Mouse (Mus musculus) macrophage (primary cell): ENCODE measurements around the gene Ldlrad2. TPM values are rescaled to one million over a fixed set of nuclear protein-coding genes. Genes with fewer than 3 reads are reported as not detected.

Experiments used
- H3K27ac ChIP-seq: fragments of 350-480 bp; formaldehyde crosslinking; 2 replicates; pipeline ENCODE4 v1.9.0; 2021
- H3K36me3 ChIP-seq: fragments of 350-480 bp; formaldehyde crosslinking; 2 replicates; pipeline ENCODE4 v1.9.0; 2021; ENCODE audit errors: inconsistent target
- H3K4me3 ChIP-seq: fragments of 350-480 bp; formaldehyde crosslinking; 2 replicates; pipeline ENCODE4 v1.9.0; 2021; ENCODE audit errors: inconsistent target
- H3K79me2 ChIP-seq: fragments of 350-480 bp; formaldehyde crosslinking; 2 replicates; pipeline ENCODE4 v1.9.0; 2021; ENCODE audit errors: inconsistent target
- WGBS: methylation state at CpG from one replicate; pipeline ENCODE4 v1.1.7; 2026; ENCODE audit warnings: inconsistent platforms; ENCODE audit not compliant: missing documents; 5-methylcytosine and 5-hydroxymethylcytosine counted together
- polyA plus RNA-seq: library from polyadenylated mRNA; stranded (reverse); fragments of 250-400 nt; gene quantifications from 3 replicates; pipeline ENCODE4 v1.2.4, GENCODE M21; 2018; ENCODE audit warnings: inconsistent platforms

Gene Ldlrad2
- polyA plus RNA-seq, 1 experiment from 2014 or later, result not detected

GRCm38 (mm10) chr4:137581815-137582214 is 7.4 kb upstream of the Ldlrad2 start:
- Histone ChIP-seq H3K27ac (no peak overlapping the region), H3K4me3 (no peak overlapping the region), H3K36me3 (no peaks in the 10 kb centered on the region), H3K79me2 (no peaks in the 10 kb centered on the region)
- WGBS, result 91% methylated on average over 2 of the region's 3 CpGs

GRCm38 (mm10) chr4:137580299-137580698 is 5.9 kb upstream of the Ldlrad2 start:
- Histone ChIP-seq H3K4me3 (no peak overlapping the region), H3K79me2 (no peaks in the 10 kb centered on the region)
- WGBS, result 94% methylated on average over 2 of the region's 2 CpGs

GRCm38 (mm10) chr4:137579789-137580188 is 5.4 kb upstream of the Ldlrad2 start:
- Histone ChIP-seq H3K36me3 (no peaks in the 10 kb centered on the region), H3K4me3 (no peak overlapping the region), H3K79me2 (no peaks in the 10 kb centered on the region), H3K27ac (no peak overlapping the region)
- 55% methylated on average over 4 of the region's 4 CpGs for WGBS

More at GRCm38 (mm10) chr4:137580299-137580698, 5.9 kb upstream of the Ldlrad2 start:
- H3K27ac ChIP-seq, result no peak overlapping the region
- H3K36me3 ChIP-seq, result no peaks in the 10 kb centered on the region

GRCm38 (mm10) chr4:137578181-137578845 is 3.9 kb upstream of the Ldlrad2 start:
- 7% methylated on average over 36 of the region's 39 CpGs for WGBS
- H3K79me2 ChIP-seq, result no peaks in the 10 kb centered on the region
- H3K27ac ChIP-seq, result no peak overlapping the region
- H3K36me3 ChIP-seq, result no peaks in the 10 kb centered on the region
- H3K4me3 ChIP-seq, result no peak overlapping the region

GRCm38 (mm10) chr4:137577486-137577885 is 3.1 kb upstream of the Ldlrad2 start:
- Histone ChIP-seq H3K4me3 (no peak overlapping the region), H3K79me2 (no peaks in the 10 kb centered on the region), H3K27ac (no peak overlapping the region), H3K36me3 (no peaks in the 10 kb centered on the region)
- WGBS, result 93% methylated on average over 12 of the region's 12 CpGs

GRCm38 (mm10) chr4:137569873-137570272 is 4.5 kb downstream of the Ldlrad2 start:
- Histone ChIP-seq H3K27ac (no peak overlapping the region), H3K36me3 (no peaks in the 10 kb centered on the region), H3K4me3 (no peak overlapping the region), H3K79me2 (no peaks in the 10 kb centered on the region)
- WGBS, result 93% methylated on average over 8 of the region's 9 CpGs

GRCm38 (mm10) chr4:137556673-137557210 is 17.6 kb downstream of the Ldlrad2 start:
- no peak overlapping the region for H3K4me3 ChIP-seq
- H3K36me3 ChIP-seq, result no peaks in the 10 kb centered on the region
- no peaks in the 10 kb centered on the region for H3K79me2 ChIP-seq
- H3K27ac ChIP-seq, result no peak overlapping the region
- WGBS, result 88% methylated on average over 15 of the region's 16 CpGs

GRCm38 (mm10) chr4:137553466-137553865 is 20.9 kb downstream of the Ldlrad2 start:
- Histone ChIP-seq H3K4me3 (no peak overlapping the region), H3K36me3 (no peaks in the 10 kb centered on the region), H3K79me2 (no peaks in the 10 kb centered on the region), H3K27ac (no peak overlapping the region)
- WGBS, result 92% methylated on average over 17 of the region's 17 CpGs

- Histone ChIP-seq H3K79me2 (no peaks in the 10 kb centered on the region), H3K4me3 (no peak overlapping the region), H3K27ac (no peak overlapping the region), H3K36me3 (no peaks in the 10 kb centered on the region)
- 81% methylated on average over 5 of the region's 5 CpGs for WGBS
These were observed 28.3 kb downstream of the Ldlrad2 start for GRCm38 (mm10) chr4:137546003-137546525.

- H3K27ac ChIP-seq, result no peak overlapping the region
- 84% methylated on average over 9 of the region's 9 CpGs for WGBS
- H3K4me3 ChIP-seq, result no peak overlapping the region
- H3K36me3 ChIP-seq, result no peaks in the 10 kb centered on the region
- no peaks in the 10 kb centered on the region for H3K79me2 ChIP-seq
These were observed 28.8 kb downstream of the Ldlrad2 start for GRCm38 (mm10) chr4:137545568-137545967.

- H3K27ac ChIP-seq, result no peak overlapping the region
- WGBS, result 96% methylated on average over 10 of the region's 10 CpGs
- no peaks in the 10 kb centered on the region for H3K36me3 ChIP-seq
- no peak overlapping the region for H3K4me3 ChIP-seq
- H3K79me2 ChIP-seq, result no peaks in the 10 kb centered on the region
These were observed 31.4 kb downstream of the Ldlrad2 start for GRCm38 (mm10) chr4:137542968-137543367.

GRCm38 (mm10) chr4:137540356-137540755 is 34.0 kb downstream of the Ldlrad2 start:
- Histone ChIP-seq H3K79me2 (no peaks in the 10 kb centered on the region), H3K36me3 (no peaks in the 10 kb centered on the region), H3K4me3 (no peak overlapping the region), H3K27ac (no peak overlapping the region)
- WGBS, result 64% methylated on average over 14 of the region's 14 CpGs

GRCm38 (mm10) chr4:137527872-137528271 is 46.5 kb downstream of the Ldlrad2 start:
- no peaks in the 10 kb centered on the region for H3K36me3 ChIP-seq
- H3K27ac ChIP-seq, result no peak overlapping the region
- 90% methylated on average over 6 of the region's 6 CpGs for WGBS
- H3K4me3 ChIP-seq, result no peak overlapping the region
- H3K79me2 ChIP-seq, result no peaks in the 10 kb centered on the region

GRCm38 (mm10) chr4:137527368-137527767 is 47.0 kb downstream of the Ldlrad2 start:
- Histone ChIP-seq H3K79me2 (no peaks in the 10 kb centered on the region), H3K4me3 (no peak overlapping the region), H3K36me3 (no peaks in the 10 kb centered on the region), H3K27ac (no peak overlapping the region)
- WGBS, result 88% methylated on average over 4 of the region's 4 CpGs

- Histone ChIP-seq H3K79me2 (no peaks in the 10 kb centered on the region), H3K4me3 (no peak overlapping the region), H3K36me3 (no peaks in the 10 kb centered on the region), H3K27ac (no peak overlapping the region)
- 100% methylated on average over 1 of the region's 1 CpGs for WGBS
These were observed 48.9 kb downstream of the Ldlrad2 start for GRCm38 (mm10) chr4:137525426-137525825.
